Mouse (Mus musculus): ENCODE data around the gene Crybb3. TPM values are rescaled to one million over a fixed set of nuclear protein-coding genes. Genes with fewer than 3 reads are reported as not detected.
A peak's percentile ranks its signal among the peaks of the same experiment; 100 is the strongest.
"Not testable (repeated sequence)": the region's sequence is repeated elsewhere in the genome, so short reads cannot be mapped to it uniquely, and the experiment has no call there.

Gene Crybb3
- total and polyA plus RNA-seq, 2 experiments from 2014 or later, result 1.4 to 3.1 TPM

DNA sequence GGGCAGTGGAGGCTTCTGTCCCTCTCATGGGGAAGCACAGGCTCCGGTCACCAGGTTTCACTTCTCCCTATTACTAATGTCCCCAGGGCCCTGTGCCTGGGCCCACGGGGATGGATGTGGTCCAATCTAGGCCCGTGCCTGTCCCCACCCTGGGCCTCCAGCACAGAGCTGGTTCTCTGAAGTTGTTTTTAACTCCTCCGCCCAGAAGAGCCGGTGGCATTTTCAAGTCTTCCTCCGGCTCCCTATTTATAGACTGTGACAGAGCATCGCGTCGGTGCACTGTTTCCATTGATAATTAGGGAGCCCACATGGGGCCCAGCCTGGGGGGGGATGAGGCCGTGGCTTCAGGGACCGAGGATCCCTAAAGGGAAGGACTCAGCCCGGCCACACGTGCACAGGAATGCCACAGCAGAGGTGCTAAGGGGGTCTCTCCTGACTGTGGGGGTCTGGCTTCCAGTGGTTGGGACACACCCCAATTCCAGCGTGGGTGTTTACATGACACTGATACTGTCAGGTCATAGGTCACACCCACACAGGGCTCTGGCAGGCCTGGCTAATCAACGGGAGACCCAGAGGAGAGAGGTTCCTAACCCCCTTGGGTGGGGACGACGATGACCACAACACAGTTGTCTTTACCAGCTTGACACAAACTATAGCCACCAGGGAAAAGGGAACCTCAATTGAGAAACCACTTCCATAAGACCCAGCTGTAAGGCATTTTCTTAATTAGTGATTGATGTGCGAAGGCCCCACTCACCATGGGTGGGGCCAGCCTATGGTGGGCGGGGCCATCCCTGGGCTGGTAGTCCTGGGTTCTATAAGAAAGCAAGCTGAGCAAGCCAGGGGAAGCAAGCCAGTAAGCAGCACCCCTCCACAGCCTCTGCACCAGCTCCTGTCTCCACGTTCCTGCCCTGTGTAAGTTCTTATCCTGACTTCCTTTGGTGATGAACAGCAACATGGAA is 33.2 kb upstream of the Crybb3 start:
- H3K9me3 ChIP-seq (ENCODE audit: low read length), result no peaks in the 10 kb centered on the region

DNA sequence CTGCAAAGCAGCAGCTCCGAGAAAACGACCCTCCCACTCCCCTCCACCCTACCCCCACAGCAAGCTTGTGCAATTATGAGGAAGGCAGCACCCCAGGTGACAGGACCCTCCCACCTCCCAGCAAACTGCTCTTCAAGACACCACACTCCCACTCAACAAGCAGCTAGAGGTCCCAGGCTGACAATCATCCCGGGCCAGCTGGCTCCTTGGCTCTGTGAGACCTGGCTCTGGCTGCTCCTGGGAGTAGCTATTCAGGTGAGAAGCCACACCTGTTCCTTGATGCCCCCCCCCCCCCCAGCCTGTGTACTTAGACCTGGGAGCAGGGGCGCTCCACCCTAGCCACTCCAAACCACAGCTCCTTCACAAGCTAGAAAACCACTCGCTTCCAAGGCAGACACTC is 31.7 kb upstream of the Crybb3 start:
- Histone ChIP-seq H3K27me3 (ENCODE audit: insufficient read depth, low read length) (no peaks in the 10 kb centered on the region), H3K27ac (ENCODE audit: low read depth, low read length) (no peak overlapping the region), H3K4me3 (ENCODE audit: low read depth, low read length) (no peak overlapping the region), H3K9ac (replicated peaks; ENCODE audit: low read length, poor library complexity, severe bottlenecking) (no peak overlapping the region), H3K36me3 (ENCODE audit: insufficient read depth, low read length) (no peaks in the 10 kb centered on the region), H3K4me1 (ENCODE audit: insufficient read depth, low read length) (no peaks in the 10 kb centered on the region; the same call in 1 of the 2 replicates), H3K4me2 (ENCODE audit: low read depth, low read length, poor library complexity, severe bottlenecking) (no peak overlapping the region), H3K9me3 (ENCODE audit: low read length) (no peaks in the 10 kb centered on the region)
- TF ChIP-seq CTCF (IDR thresholded peaks at IDR 0.05), result no peak
- 80% methylated on average over 3 of the region's 5 CpGs for WGBS
- ATAC-seq (ENCODE audit: low FRiP score) (no peak), DNase-seq (ENCODE audit: low spot score) (no peak)

More for the DNA sequence above, 33.2 kb upstream of the Crybb3 start:
- Histone ChIP-seq H3K27ac (ENCODE audit: low read depth, low read length) (no peak overlapping the region), H3K27me3 (ENCODE audit: insufficient read depth, low read length) (no peaks in the 10 kb centered on the region), H3K4me1 (ENCODE audit: insufficient read depth, low read length) (no peaks in the 10 kb centered on the region; the same call in 1 of the 2 replicates), H3K36me3 (ENCODE audit: insufficient read depth, low read length) (no peaks in the 10 kb centered on the region), H3K4me2 (ENCODE audit: low read depth, low read length, poor library complexity, severe bottlenecking) (no peak overlapping the region), H3K9ac (replicated peaks; ENCODE audit: low read length, poor library complexity, severe bottlenecking) (no peak overlapping the region), H3K4me3 (ENCODE audit: low read depth, low read length) (no peak overlapping the region)
- 56% methylated on average over 20 of the region's 20 CpGs for WGBS
- no peak for TF ChIP-seq CTCF (IDR thresholded peaks at IDR 0.05)
- DNase-seq (ENCODE audit: low spot score) (no peak), ATAC-seq (ENCODE audit: low FRiP score) (no peak)

DNA sequence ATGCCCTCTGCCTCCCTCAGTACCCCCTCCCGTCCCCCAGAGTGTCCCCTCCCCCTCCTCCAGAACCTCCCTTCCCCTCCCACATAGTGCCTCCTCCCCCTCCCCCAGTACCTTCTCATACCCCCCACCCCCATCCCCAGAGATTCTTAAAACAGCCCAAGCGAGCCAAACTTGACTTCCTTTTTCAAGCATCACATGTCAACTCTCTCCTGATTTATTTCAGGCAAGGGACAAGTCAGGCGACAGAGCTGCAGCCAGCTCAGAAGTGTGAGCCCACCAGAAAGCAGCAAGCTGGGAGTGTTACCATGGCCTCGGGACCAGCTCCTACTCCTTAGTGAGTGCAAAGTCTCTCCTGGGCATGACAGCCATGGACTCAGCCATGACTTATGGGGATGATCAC is 30.0 kb upstream of the Crybb3 start:
- no peak for ATAC-seq (ENCODE audit: low FRiP score)
- no peak overlapping the region for H3K4me2 ChIP-seq (ENCODE audit: low read depth, low read length, poor library complexity, severe bottlenecking)
- no peaks in the 10 kb centered on the region for H3K27me3 ChIP-seq (ENCODE audit: insufficient read depth, low read length)
- peak overlapping the region; percentile 47; the same call in 1 of the 2 replicates for H3K27ac ChIP-seq (ENCODE audit: low read depth, low read length)
- no peaks in the 10 kb centered on the region; the same call in 1 of the 2 replicates for H3K4me1 ChIP-seq (ENCODE audit: insufficient read depth, low read length)
- H3K4me3 ChIP-seq (ENCODE audit: low read depth, low read length), result no peak overlapping the region
- no peak for TF ChIP-seq CTCF (IDR thresholded peaks at IDR 0.05)
- H3K9ac ChIP-seq (replicated peaks; ENCODE audit: low read length, poor library complexity, severe bottlenecking), result no peak overlapping the region
- WGBS, result 14% methylated on average over 4 of the region's 4 CpGs
- no peaks in the 10 kb centered on the region for H3K36me3 ChIP-seq (ENCODE audit: insufficient read depth, low read length)
- no peak for DNase-seq (ENCODE audit: low spot score)
- H3K9me3 ChIP-seq (ENCODE audit: low read length), result no peaks in the 10 kb centered on the region

DNA sequence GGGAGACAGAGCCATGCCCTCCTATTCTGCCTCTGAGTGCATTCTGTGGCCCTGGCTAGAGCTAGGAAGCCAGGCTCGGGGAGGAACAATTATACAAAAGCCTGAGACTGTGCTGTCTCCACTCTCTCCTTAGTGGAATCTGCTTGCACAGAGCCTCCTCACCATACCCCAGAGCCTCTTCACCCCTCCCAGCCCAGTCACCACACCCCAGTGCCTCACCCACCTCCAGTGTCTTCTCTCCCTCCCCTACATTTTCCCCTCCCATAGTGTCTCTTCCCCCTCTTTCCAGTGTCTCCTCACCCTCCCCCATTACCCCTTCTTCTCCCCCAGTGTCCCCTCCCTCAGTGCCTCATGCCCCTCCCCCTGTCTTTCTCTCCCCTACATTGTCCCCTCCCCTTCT is 29.5 kb upstream of the Crybb3 start:
- Histone ChIP-seq H3K9me3 (ENCODE audit: low read length) (no peaks in the 10 kb centered on the region), H3K4me3 (ENCODE audit: low read depth, low read length) (no peak overlapping the region), H3K4me2 (ENCODE audit: low read depth, low read length, poor library complexity, severe bottlenecking) (no peak overlapping the region), H3K27ac (ENCODE audit: low read depth, low read length) (peak overlapping the region; percentile 47), H3K9ac (replicated peaks; ENCODE audit: low read length, poor library complexity, severe bottlenecking) (peak overlapping the region; percentile 36; the same call in 1 of the 2 replicates), H3K27me3 (ENCODE audit: insufficient read depth, low read length) (no peaks in the 10 kb centered on the region), H3K4me1 (ENCODE audit: insufficient read depth, low read length) (no peaks in the 10 kb centered on the region; the same call in 1 of the 2 replicates), H3K36me3 (ENCODE audit: insufficient read depth, low read length) (no peaks in the 10 kb centered on the region)
- WGBS, result 0% methylated on average over 1 of the region's 1 CpGs
- TF ChIP-seq CTCF (IDR thresholded peaks at IDR 0.05), result no peak
- 0 out of 2 replicates have a peak, but pooled peaks have one; percentile 4 for ATAC-seq (ENCODE audit: low FRiP score)
- no peak for DNase-seq (ENCODE audit: low spot score)

DNA sequence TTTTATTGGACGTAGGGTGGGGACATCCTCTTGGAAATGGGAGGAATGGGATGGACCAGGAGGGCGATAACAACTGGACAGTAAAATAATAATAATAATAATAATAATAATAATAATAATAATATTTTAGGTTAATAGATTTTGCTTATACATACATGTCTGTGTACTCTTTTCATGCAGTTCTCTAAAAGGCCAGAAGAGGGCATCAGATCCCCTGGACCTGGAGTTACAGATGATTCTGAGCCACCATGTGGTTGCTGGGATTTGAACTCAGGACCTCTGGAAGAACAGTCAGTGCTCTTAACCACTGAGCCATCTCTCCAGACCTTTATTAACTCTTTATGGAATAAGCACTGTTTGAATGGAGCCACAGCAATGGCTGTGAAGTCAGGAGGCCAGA is 28.3 kb upstream of the Crybb3 start:
- peak; percentile 66 for TF ChIP-seq CTCF (IDR thresholded peaks at IDR 0.05)
- not testable (repeated sequence) for H3K4me3 ChIP-seq (ENCODE audit: low read depth, low read length); H3K9me3 ChIP-seq (ENCODE audit: low read length); H3K4me1 ChIP-seq (ENCODE audit: insufficient read depth, low read length); DNase-seq (ENCODE audit: low spot score); H3K9ac ChIP-seq (replicated peaks; ENCODE audit: low read length, poor library complexity, severe bottlenecking); H3K27me3 ChIP-seq (ENCODE audit: insufficient read depth, low read length); H3K27ac ChIP-seq (ENCODE audit: low read depth, low read length); ATAC-seq (ENCODE audit: low FRiP score); H3K4me2 ChIP-seq (ENCODE audit: low read depth, low read length, poor library complexity, severe bottlenecking); H3K36me3 ChIP-seq (ENCODE audit: insufficient read depth, low read length)
- WGBS, result 89% methylated on average over 2 of the region's 2 CpGs

DNA sequence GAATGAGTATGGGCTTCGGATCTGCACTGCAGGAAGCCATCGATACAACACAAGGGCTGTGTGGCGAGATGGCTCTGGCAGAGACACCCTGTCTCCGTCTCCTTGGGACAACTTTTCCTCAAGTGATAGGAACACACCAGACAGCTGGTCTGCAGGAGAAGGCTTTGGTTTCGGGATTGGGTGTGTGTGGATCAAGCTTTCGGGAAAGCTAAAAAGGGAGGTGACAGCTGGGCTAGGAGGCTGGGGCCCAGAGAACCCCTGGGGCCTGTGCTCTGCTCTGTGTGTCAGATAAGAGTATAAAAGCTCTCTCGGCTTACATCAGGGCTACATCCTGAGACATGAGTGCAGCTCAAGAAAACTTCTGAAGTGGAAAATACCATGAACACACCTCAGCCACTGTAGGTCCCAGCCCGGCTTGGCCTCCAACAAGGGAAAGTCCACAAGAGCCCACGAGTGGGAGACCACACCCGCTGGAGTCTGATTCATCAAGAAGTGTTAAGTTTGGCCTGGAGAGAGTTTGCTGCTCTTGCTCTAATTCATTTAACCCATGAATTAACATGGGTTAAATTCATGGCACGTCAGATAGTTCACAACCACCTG is 26.9 kb upstream of the Crybb3 start:
- H3K4me1 ChIP-seq (ENCODE audit: insufficient read depth, low read length), result no peaks in the 10 kb centered on the region
- H3K4me3 ChIP-seq (ENCODE audit: low read depth, low read length), result no peak overlapping the region
- no peak for ATAC-seq (ENCODE audit: low FRiP score)
- TF ChIP-seq CTCF (IDR thresholded peaks at IDR 0.05), result no peak
- H3K27ac ChIP-seq (ENCODE audit: low read depth, low read length), result no peak overlapping the region
- no peak for DNase-seq (ENCODE audit: low spot score)
- H3K9me3 ChIP-seq (ENCODE audit: low read length), result no peaks in the 10 kb centered on the region
- no peak overlapping the region for H3K4me2 ChIP-seq (ENCODE audit: low read depth, low read length, poor library complexity, severe bottlenecking)
- 75% methylated on average over 11 of the region's 11 CpGs for WGBS
- no peaks in the 10 kb centered on the region for H3K27me3 ChIP-seq (ENCODE audit: insufficient read depth, low read length)
- H3K9ac ChIP-seq (replicated peaks; ENCODE audit: low read length, poor library complexity, severe bottlenecking), result no peak overlapping the region
- H3K36me3 ChIP-seq (ENCODE audit: insufficient read depth, low read length), result no peaks in the 10 kb centered on the region
